Mouse (Mus musculus) brain, adult 2 months (tissue): ENCODE measurements at regions not wholly inside any gene's neighbourhood (a gene's known extent, or its start where the extent isn't known, plus 50 kb on each side); places are given as distances from the start of the nearest gene placed in this dataset.

Experiments
- DNase-seq: peaks from one replicate; pipeline ENCODE4 v3.0.0; 2011; ENCODE audit warnings: low read depth, low spot score

- DNase-seq = no peak
Measured at GRCm38 (mm10) chr8:31314692-31315358, 2113.7 kb upstream of the 5930422O12Rik start.

- no peak for DNase-seq
Measured at GRCm38 (mm10) chr8:31315359-31315705, 2113.2 kb upstream of the 5930422O12Rik start.

- no peak for DNase-seq
Measured at GRCm38 (mm10) chr8:31333545-31334297, 2094.8 kb upstream of the 5930422O12Rik start.

GRCm38 (mm10) chr8:31348504-31348903, 2080.0 kb upstream of the 5930422O12Rik start:
- no peak for DNase-seq

GRCm38 (mm10) chr8:31369636-31370035, 2058.9 kb upstream of the 5930422O12Rik start:
- no peak for DNase-seq

- DNase-seq = peak; percentile 12
Measured at GRCm38 (mm10) chr8:31370137-31371010, 2058.1 kb upstream of the 5930422O12Rik start.

DNA sequence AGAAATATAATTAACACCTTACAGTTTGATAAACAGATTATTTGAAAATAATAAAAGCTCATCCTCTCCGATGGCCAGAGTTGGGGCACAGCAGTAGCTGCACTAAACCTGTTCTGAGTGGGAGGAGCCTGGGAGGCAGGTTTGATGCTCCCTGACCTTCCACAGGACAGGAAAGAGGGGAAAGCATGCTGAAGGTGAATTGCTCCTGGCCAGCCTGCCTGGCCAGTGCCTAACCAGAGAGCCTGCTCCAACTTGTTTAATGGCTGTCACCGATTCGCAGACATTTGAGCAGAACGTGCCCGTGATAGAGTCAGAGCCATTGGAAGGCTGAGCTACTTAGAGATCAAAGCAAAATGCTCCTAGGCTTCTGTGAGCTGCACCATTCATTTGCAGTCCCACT, 2056.9 kb upstream of the 5930422O12Rik start:
- no peak for DNase-seq

- peak; percentile 10 for DNase-seq
Measured at GRCm38 (mm10) chr8:31372397-31372796, 2056.1 kb upstream of the 5930422O12Rik start.

DNA sequence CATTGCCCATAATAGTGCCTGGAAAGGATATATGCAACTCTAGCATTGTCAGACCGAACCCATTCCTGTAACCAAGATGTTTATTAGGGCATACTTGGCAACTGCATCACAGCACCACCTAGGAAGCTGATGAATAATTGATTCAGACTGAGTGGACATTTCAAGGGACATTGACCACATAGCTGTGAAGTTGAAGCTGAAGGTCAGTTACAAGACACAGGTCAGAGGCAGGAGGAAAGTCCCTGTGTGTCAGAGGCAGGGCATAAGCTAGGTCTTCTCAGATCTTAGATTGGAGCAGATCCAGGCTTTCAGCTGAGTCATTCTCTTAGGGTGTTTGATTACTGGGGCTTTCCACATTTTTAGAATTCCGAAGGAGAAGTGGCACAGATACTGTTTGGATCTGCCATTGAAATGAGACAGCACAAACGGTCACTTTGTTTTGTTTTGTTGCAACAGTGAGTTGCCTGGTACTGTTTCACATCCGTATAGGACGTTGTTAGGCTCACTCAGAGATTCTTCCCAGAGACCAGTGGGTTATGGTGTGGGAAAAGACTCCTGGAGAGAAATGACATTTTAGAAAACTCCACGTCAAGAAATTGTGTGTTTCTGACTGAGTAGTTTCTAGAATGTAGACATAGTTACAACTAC, 2055.2 kb upstream of the 5930422O12Rik start:
- DNase-seq = peak; percentile 21

DNA sequence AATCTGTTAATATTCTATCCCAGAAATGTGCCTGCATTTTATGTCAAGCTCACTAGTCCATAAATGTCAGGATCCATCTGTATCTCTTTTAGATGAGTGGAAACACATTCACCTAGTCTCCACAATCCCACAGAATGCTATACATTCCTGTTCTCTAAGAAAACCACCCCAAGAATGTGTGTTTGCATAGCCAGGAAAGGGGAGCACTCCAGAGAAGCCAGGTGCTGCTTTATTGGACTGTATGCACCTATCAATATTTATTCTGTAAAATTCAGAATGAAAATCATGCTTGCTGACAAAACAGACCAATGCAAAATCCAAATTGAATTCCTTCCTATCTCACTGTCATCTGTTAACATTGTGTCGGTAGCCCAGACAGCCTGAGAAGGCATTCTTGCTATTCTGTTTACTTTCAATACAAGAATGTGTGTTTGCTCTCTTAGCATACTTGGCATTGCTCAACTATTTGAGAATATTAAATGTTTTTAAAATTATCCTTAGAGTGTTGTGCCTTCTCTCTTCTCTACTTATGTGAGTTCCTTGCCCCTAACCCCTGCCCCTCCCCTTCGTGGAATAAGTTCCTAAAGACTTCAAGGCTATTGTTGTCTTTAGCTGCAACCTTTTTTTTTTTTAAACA, 2050.7 kb upstream of the 5930422O12Rik start:
- no peak for DNase-seq

DNA sequence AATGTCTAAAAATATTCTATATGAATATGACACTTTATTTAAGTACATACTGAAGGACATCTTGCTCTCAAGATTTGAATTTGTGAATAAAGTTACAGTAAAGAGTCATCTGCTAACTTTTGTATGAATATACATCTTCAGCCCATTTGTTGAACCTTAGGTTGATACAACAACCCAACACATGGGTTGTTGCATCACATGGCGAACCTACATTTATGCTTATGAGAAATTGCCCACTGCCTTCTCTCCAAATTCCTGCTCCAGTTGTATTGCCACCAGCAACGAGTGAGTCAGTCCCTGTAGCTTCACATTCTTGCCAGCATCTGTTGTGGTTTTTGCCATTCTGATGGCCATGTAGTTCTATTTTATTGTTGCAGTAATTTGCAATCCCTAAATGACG, 2023.7 kb upstream of the 5930422O12Rik start:
- DNase-seq = no peak

DNA sequence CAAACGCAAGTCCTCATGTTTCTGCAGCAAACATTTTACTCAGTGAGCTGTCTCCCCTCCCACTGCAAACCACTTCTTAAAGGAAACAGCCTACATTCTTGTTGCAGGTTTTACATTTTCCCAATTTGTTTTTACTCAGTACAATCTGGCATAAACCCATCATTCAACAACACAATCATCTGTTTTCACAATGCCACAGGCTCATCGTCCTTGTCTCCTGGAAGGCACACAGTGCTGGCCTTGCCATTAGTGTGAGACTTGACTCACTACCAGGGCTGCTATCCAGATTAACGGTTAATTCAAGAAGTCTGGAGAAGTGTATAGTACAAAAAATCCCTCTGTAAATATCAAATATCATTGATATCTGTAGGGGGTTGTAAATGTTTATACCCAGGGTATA, 2006.3 kb upstream of the 5930422O12Rik start:
- no peak for DNase-seq

GRCm38 (mm10) chr8:31427706-31428105, 2000.8 kb upstream of the 5930422O12Rik start:
- peak; percentile 39 for DNase-seq

DNA sequence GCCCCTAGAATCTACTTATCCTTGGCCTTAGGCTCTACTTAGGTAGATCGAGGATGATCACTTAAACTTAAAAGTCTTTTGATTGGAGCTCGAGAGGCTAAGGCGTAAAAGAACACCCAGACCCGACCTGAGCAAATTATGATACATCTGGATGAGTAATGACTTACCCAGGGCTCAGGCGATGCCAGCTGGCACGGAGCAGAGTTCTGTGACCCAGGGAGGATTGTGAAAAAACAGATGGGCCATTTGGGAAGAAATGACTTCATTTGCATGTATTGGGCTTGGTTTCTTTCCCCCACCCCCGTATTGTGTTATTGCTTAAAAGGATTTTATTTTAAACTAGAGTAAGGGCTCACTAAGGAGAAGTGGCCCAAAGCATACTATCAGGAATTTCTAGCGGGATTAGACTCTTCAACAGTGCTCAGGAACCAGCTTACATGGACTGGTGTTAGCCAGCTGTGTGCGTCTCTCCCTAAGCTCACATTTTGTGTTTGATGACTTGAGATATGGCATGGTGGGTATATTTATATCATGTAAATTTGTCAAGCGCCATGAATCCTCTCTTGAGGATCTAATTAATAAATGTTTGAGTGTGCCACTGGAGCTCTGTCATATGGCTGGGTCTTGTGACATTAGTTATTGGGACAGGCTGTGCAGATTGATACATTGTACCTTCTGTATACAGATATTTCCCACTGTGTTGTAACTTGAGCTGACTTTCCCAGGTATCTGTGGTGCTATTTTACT, 1991.9 kb upstream of the 5930422O12Rik start:
- no peak for DNase-seq

DNA sequence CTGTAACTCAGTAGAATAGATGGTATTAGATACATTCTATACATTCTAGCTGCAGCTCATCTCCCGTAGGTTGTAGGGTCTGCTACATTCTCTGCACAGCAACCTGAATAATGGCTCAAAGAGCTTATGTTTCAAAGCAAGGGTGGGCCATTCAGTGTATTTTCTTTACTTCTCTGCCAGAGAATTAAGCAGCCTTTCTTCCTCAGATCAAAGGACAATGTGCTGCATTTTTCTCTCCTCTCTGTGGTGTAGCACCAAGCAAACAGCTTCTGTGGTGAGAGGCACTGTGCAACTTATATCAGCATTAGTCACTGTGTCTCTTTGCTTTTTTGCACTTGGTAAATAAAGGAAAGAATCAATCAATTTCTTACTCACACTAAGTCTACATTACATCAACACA, 1983.7 kb upstream of the 5930422O12Rik start:
- no peak for DNase-seq

GRCm38 (mm10) chr8:31447984-31448383, 1980.5 kb upstream of the 5930422O12Rik start:
- DNase-seq = no peak

GRCm38 (mm10) chr8:31454736-31455391, 1973.6 kb upstream of the 5930422O12Rik start:
- peak; percentile 12 for DNase-seq

GRCm38 (mm10) chr8:31460349-31460748, 1968.2 kb upstream of the 5930422O12Rik start:
- peak; percentile 32 for DNase-seq
